Mouse (Mus musculus) embryonic fibroblast, embryonic 13.5 days (primary cell): Measurements from ENCODE around the gene Mfsd14a. TPM values are rescaled to one million over a fixed set of nuclear protein-coding genes. Genes with fewer than 3 reads are reported as not detected.

ENCODE experiments used
- H3K27ac ChIP-seq: 2 replicates; pipeline ENCODE4 v1.5.1; 2012; ENCODE audit warnings: low read length, control low read depth, inconsistent platforms; ENCODE audit not compliant: insufficient read depth
- H3K4me1 ChIP-seq: 2 replicates; pipeline ENCODE4 v1.6.1; 2011; ENCODE audit warnings: low read length; ENCODE audit not compliant: control insufficient read depth, insufficient read depth
- H3K4me3 ChIP-seq: 2 replicates; pipeline ENCODE4 v1.5.1; 2011; ENCODE audit warnings: mild to moderate bottlenecking, control low read depth, low read length; ENCODE audit not compliant: insufficient read depth
- CTCF ChIP-seq: IDR thresholded peaks from 2 replicates; pipeline ENCODE4 v1.5.1; 2011; ENCODE audit warnings: mild to moderate bottlenecking, control low read depth, low read length, moderate library complexity, borderline replicate concordance; ENCODE audit not compliant: insufficient read depth
- POLR2A ChIP-seq: IDR thresholded peaks from 2 replicates; pipeline ENCODE4 v1.6.1; 2011; ENCODE audit warnings: low read depth, mild to moderate bottlenecking, control low read depth, low read length, moderate library complexity
- polyA plus RNA-seq: library from polyadenylated mRNA; stranded (reverse); fragments of >200 nt; gene quantifications from 2 replicates; pipeline ENCODE4 v1.2.4, GENCODE M21; 2011; ENCODE audit warnings: low read depth; ENCODE audit not compliant: missing spikeins, insufficient read length

Gene Mfsd14a
- polyA plus RNA-seq, 1 experiment, result 45.4 TPM

GRCm38 (mm10) chr3:116653278-116653945 is 9.1 kb downstream of the Mfsd14a start:
- TF ChIP-seq CTCF (no peak), POLR2A (no peak)
- Histone ChIP-seq H3K4me3 (no peak overlapping the region), H3K27ac (no peak overlapping the region), H3K4me1 (peaks cover 12% of the 10 kb centered on the region)

GRCm38 (mm10) chr3:116652033-116652446 is 10.4 kb downstream of the Mfsd14a start:
- Histone ChIP-seq H3K27ac (no peak overlapping the region), H3K4me3 (no peak overlapping the region), H3K4me1 (peaks cover 10% of the 10 kb centered on the region)
- TF ChIP-seq CTCF (no peak), POLR2A (no peak)

GRCm38 (mm10) chr3:116650698-116651097 is 11.8 kb downstream of the Mfsd14a start:
- TF ChIP-seq CTCF (no peak), POLR2A (no peak)
- Histone ChIP-seq H3K4me3 (no peak overlapping the region), H3K4me1 (peaks cover 9% of the 10 kb centered on the region), H3K27ac (no peak overlapping the region)

GRCm38 (mm10) chr3:116648805-116649204 is 13.7 kb downstream of the Mfsd14a start:
- TF ChIP-seq CTCF (no peak), POLR2A (no peak)
- no peak overlapping the region for H3K27ac ChIP-seq
- H3K4me3 ChIP-seq, result no peak overlapping the region
- peaks cover 9% of the 10 kb centered on the region for H3K4me1 ChIP-seq

- Histone ChIP-seq H3K4me1 (no peaks in the 10 kb centered on the region), H3K4me3 (no peak overlapping the region)
- TF ChIP-seq CTCF (no peak), POLR2A (no peak)
Observed at GRCm38 (mm10) chr3:116646387-116646786, 16.1 kb downstream of the Mfsd14a start.

GRCm38 (mm10) chr3:116642373-116642772 is 20.1 kb downstream of the Mfsd14a start:
- Histone ChIP-seq H3K4me3 (no peak overlapping the region), H3K27ac (no peak overlapping the region), H3K4me1 (no peaks in the 10 kb centered on the region)
- TF ChIP-seq POLR2A, result no peak

More at GRCm38 (mm10) chr3:116646387-116646786, 16.1 kb downstream of the Mfsd14a start:
- H3K27ac ChIP-seq, result no peak overlapping the region

- no peak overlapping the region for H3K4me3 ChIP-seq
- no peak overlapping the region for H3K27ac ChIP-seq
- no peaks in the 10 kb centered on the region for H3K4me1 ChIP-seq
- TF ChIP-seq POLR2A (no peak), CTCF (no peak)
Observed at GRCm38 (mm10) chr3:116641811-116642371, 20.6 kb downstream of the Mfsd14a start.

- no peak for TF ChIP-seq POLR2A
- no peak for TF ChIP-seq CTCF
- Histone ChIP-seq H3K27ac (no peak overlapping the region), H3K4me1 (no peaks in the 10 kb centered on the region), H3K4me3 (no peak overlapping the region)
Observed at GRCm38 (mm10) chr3:116640024-116640423, 22.5 kb downstream of the Mfsd14a start.

- TF ChIP-seq POLR2A (no peak), CTCF (no peak)
- Histone ChIP-seq H3K27ac (no peak overlapping the region), H3K4me3 (no peak overlapping the region), H3K4me1 (no peaks in the 10 kb centered on the region)
Observed at GRCm38 (mm10) chr3:116638572-116638971, 23.9 kb downstream of the Mfsd14a start.

- no peak for TF ChIP-seq CTCF
- TF ChIP-seq POLR2A, result no peak
- H3K4me1 ChIP-seq, result no peaks in the 10 kb centered on the region
- H3K4me3 ChIP-seq, result no peak overlapping the region
- no peak overlapping the region for H3K27ac ChIP-seq
Observed at GRCm38 (mm10) chr3:116637693-116638476, 24.6 kb downstream of the Mfsd14a start.
